Mouse (Mus musculus) megakaryocyte-erythroid progenitor cell, adult 5-6 weeks (primary cell): ENCODE results near the gene Plbd1. TPM values are rescaled to one million over a fixed set of nuclear protein-coding genes. Genes with fewer than 3 reads are reported as not detected.

Source experiments
- ATAC-seq: replicated peaks from 2 replicates; pipeline ENCODE4 v1.8.0; 2016; ENCODE audit warnings: mild to moderate bottlenecking, inconsistent platforms; ENCODE audit not compliant: severe bottlenecking, poor library complexity, low FRiP score, low TSS enrichment
- total RNA-seq, 2 experiments: library from RNA; stranded (forward) in 1 of 2; stranded (reverse) in 1 of 2; fragments of 200-1000, 215-1000 nt in 1 of 2; fragments of >200 nt in 1 of 2; fragmentation: Nextera tagmentation in 1 of 2; gene quantifications; 2 replicates each; pipeline ENCODE4 v1.2.3; 2014 to 2017

Plbd1 gene
- total RNA-seq, 2 experiments from 2014 or later = 7.1 TPM; not detected in 1

DNA sequence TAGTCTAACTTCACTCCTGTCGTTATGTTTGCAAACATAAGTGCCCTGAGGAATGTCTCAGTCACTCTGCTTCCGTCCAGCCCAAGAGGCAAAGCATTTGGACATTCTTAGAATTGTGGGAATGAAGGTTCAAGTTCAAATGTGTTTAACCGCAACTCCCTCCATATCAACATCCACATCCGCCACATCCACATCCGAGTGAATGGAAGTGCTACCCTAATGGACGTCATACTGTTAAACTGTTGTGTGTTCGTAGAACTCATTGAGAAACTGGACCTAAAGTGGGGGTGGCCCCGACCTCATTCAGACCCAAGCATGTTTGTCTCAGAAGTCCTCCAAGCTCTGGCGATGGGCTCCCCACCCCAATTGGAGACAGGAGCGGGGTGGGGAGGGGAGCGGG lies 5.9 kb downstream of the Plbd1 start:
- no peak for ATAC-seq

DNA sequence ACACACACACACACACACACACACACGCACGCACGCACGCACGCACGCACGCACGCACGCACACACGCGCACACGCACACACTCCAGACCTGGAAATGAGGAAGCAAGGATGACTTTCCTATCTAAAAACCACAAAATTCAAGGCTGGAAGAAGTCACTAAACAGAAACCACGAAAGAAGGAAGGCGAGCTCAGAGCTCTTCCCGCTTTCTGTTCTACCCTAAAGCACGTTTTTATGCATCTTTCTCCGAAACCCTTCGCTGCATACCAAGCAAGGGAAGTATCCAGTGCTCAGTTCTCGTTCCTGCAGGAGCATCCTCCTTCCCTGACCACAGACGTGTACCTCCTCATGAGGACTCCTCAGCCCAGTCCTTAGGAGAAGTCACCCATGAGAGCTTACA lies 7.3 kb downstream of the Plbd1 start:
- no peak for ATAC-seq

- no peak for ATAC-seq
Measured at GRCm38 (mm10) chr6:136653331-136653730, 8.4 kb downstream of the Plbd1 start.

- ATAC-seq = no peak
Measured at GRCm38 (mm10) chr6:136650664-136651063, 11.1 kb downstream of the Plbd1 start.

GRCm38 (mm10) chr6:136647455-136647861 lies 14.3 kb downstream of the Plbd1 start:
- no peak for ATAC-seq

DNA sequence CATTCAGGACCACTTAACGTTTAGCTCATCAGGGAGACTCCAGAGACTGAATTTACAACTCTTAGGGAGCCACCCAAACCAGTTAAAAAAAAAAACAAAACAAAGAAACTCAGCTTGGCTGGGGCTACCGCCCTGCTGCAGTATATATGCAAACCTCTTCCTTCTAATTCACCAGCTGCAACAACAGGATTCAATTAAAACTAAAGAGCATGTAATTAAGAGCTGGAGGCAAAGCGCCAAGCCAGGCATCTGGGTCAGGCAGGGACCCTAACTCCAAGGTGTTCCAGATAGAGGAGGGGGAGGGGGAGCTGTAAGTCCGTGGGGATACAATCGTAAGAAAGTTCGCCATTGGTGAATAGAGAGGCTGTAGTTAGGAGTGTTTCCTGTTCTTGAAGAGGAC lies 15.5 kb downstream of the Plbd1 start:
- no peak for ATAC-seq

GRCm38 (mm10) chr6:136645754-136646153 lies 16.0 kb downstream of the Plbd1 start:
- no peak for ATAC-seq

- no peak for ATAC-seq
Measured at GRCm38 (mm10) chr6:136644171-136644570, 17.6 kb downstream of the Plbd1 start.

GRCm38 (mm10) chr6:136634982-136635381 lies 26.7 kb downstream of the Plbd1 start:
- no peak for ATAC-seq

DNA sequence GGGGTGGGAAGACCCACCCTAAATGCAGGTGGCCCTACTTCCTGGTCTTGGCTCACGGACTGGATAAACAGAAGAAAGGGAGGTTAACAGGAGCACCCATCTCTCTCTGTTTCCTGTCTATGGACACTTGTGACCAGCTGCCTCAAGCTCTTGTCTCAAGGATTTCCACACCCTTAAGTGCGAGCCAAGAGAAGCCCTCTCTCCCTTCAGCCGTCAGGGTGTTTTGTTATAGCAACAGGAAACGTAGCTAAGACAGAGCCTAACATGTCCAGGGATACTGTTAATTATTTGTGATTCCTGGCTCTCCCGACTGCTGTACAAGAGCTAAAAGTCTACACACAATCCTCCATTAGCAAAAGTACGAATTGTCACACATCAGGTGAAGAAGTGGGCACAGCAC lies 28.0 kb downstream of the Plbd1 start:
- ATAC-seq = no peak

DNA sequence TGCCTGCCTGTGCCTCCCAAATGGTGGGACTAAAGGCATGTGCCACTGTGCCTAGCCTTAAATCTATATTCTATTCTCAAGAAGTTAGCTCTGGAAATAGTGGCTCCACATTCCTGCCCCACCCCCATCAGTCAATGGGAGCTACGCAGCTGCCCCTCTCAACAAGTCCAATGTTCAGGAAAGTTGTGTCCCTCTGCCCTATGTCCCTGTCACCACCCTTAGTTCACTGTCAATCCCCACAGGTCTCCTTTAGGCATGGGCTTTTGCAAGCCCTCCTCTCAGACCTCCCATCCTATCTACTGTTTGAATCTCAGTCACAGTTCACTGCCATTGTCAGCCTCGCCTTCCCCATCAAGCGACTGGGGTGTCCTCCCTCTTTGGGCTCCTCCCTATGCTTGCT lies 28.6 kb downstream of the Plbd1 start:
- ATAC-seq = no peak

GRCm38 (mm10) chr6:136631945-136632534 lies 29.7 kb downstream of the Plbd1 start:
- no peak for ATAC-seq

GRCm38 (mm10) chr6:136631519-136631918 lies 30.2 kb downstream of the Plbd1 start:
- ATAC-seq = no peak

DNA sequence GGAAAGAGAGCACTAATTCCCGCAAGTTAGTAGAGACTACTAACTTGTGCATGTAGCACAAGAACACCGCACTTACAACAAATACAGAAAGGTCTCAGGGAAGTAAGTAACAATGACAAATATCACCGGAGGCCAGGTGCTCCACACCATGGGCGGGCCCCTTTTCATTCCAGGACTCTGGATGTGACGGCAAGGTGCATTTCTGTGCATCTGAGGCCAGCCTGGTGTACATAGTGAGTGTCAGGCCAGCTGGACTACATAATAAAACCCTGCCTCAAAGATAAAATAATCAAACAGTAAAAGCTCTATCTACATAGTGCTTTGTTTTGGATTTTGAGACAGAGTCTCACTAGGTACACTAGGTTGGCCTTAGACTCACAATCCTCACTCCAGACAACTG lies 32.1 kb downstream of the Plbd1 start:
- ATAC-seq = no peak

- ATAC-seq = no peak
Measured at GRCm38 (mm10) chr6:136625421-136625820, 36.3 kb downstream of the Plbd1 start.

DNA sequence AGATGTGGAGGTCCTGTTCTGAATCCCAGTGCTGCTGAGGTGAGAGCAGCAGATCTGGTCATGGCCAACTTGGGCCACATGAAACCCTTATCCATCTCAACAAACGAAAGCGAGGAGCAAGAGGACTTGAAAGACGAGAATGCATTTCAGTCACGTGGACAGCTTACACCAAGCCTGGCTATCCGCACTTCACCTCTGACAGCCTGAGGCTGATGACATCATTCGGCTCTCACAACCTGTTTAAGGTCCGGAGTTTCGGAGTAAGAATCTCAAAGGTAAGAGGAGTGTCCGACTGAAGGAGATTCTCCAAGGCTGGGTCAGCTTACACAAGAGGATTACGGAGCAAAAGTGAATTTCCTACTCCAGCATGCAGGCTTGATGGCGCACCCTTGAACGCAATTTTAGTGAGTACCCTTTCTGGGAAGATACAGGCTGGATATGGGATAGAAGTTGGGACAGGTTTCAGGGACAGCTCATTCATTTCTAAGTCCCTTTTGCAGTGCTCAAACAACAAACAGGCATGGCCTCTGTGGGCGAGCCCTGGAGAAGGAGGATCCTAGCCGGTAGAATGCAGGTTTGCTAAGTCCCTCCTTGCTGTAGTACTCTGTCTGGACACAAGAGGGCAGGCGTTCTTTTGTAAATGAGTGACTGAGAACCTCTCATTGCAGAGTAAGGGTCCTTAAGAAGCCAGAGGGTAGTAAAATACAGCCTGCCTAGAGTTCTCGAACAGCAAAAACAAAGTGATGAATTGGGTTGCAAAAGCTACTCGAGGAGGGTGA lies 41.2 kb downstream of the Plbd1 start:
- peak; percentile 92 for ATAC-seq

DNA sequence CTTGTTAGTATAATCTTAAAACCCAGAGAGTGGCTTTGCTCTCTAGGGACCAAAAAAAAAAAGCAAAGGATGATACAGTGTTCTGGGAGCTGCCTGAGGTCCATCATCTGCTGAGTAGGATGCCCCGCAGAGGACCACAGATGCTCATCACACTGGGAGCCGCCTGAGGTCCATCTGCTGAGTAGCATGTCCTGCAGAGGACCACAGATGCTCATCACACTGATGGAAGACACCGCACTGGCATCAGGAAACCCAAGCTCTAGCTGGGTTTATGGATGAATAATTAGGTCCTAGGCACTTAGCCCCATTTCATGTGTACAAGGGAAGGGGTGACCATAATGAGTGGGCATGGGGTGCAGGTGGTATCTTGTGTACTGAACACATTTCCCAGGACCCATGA lies 47.6 kb downstream of the Plbd1 start:
- ATAC-seq = no peak

GRCm38 (mm10) chr6:136612312-136612711 lies 49.4 kb downstream of the Plbd1 start:
- no peak for ATAC-seq

GRCm38 (mm10) chr6:136611351-136612215 lies 50.1 kb downstream of the Plbd1 start:
- no peak for ATAC-seq

DNA sequence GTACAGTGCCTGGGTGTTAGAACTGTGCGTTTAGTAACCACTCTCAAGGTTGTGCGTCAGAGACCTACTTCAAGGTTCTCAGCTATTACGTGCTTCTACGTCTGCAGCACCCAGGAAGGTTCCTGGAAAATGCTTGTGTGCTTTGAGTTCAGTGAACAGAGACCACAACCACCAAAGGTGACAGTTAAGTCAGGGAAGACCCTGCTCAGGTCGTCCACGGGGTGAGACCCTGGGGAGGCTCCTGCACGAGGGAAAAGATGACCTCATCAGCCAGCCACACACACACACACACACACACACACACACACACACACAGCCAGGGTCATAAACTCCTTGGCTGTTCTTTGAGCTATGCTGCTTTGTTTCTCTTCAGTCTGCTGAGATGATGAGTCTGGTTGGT lies 59.1 kb downstream of the Plbd1 start:
- ATAC-seq = no peak
